Mouse (Mus musculus): ENCODE measurements around the gene Rab36. TPM values are rescaled to one million over a fixed set of nuclear protein-coding genes. Genes with fewer than 3 reads are reported as not detected.

Rab36 gene
- total RNA-seq, 2 experiments from 2014 or later, result 2.9 to 7.6 TPM

DNA sequence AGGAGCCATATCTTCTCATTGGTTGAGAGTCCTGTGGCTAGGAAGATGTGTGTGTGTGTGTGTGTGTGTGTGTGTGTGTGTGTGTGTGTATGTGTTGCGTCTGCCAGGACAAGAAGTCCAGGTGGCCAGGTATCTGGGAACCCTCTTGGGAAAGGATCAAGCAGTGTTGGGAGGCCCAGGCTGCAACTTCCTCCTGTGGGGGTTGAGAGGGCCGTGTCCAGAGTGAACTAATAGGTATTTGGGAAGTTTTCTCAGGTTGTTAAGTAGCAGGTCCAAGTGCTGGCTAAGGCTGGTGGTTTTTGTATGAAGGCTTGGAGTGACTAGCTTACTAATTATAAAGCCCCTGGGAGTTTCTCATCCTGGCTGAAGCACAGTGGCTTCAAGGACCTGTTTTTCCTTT lies 31.2 kb downstream of the Rab36 start:
- no peak for ATAC-seq (ENCODE audit: poor library complexity, severe bottlenecking)

DNA sequence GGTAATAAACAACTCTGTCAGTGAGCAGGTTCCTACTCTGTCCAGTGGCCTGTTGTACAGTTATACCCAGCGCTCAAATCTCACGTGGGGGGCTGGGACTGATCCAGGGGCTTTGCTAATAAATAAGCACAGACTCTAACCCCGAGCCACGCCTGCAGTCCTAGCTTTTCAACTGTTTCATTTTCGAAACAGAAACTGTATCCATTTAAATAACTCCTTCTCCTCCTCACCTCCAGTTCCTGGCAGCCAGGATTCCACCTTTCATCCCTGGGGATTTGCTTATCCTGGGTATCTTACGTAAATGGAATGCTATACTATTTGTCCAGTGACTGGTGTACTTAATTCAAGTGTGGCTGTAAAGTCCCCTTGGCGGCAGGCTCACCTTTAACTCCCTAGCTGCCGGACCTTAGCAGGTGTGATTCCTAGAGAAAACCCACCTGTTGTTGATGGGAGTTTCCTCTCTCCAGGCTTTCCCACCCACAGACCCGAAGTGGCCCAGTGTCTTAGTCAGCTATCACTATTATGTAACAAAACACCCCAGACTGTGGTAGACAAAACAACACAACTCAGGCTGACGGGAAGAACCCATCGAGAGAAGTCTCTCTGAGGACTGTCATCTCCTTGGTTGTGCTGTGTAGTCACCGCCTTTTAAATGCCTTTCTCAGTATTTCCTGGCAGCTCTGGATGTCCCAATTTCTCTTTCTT lies 31.9 kb downstream of the Rab36 start:
- ATAC-seq (ENCODE audit: poor library complexity, severe bottlenecking), result no peak

DNA sequence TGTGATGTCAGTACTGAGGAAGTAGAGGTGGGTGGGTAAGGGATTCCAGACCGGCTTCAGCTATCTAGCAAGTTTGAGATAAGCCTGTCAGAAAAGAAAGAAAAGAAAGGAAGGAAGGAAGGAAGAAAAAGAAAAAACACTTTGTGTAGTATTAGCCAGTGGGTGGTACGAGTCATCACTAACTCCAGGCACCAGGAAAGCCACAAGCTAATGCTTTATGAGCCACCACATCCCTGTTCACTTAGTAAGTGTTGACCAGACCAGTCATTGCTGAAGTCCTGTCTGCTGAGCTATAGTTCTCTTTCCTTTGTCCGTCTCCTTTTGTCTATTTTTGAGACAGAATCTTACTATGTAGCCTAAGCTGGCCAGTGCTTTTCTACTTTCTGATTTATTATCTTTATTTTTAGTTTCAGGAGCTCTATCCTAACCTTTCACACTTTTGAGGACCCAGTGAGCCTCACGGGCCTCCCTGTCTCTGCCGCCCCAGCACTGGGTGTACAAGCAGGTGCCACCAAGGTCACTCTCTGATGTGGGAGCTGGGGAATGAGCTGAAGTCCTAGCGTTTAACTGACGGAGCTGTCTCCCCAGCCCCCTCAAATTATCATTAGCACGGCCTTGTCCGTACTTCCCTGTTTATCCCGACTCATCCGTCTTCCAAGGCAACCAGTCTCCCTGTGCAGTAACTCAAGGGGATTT lies 33.6 kb downstream of the Rab36 start:
- no peak for ATAC-seq (ENCODE audit: poor library complexity, severe bottlenecking)

DNA sequence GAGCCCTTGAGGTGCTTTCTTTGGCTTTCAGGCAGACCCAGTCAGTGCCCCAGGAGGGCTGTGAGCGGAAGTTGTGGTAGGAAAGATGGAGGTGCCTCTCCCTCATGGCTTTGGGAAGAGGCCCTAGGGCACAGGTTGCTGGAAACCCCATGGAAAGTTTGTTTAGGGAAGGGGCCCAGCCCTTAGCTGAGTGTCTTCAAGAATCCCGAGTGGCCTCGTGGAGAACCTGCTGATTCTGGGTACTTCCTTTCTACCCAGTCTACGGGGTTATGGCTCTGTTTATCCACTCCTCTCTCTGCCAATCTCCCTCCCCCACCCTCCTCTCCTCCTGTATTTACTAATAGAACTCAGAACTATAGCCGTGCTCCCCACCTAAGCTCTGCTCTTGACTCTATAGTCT lies 38.8 kb downstream of the Rab36 start:
- ATAC-seq (ENCODE audit: poor library complexity, severe bottlenecking), result no peak

DNA sequence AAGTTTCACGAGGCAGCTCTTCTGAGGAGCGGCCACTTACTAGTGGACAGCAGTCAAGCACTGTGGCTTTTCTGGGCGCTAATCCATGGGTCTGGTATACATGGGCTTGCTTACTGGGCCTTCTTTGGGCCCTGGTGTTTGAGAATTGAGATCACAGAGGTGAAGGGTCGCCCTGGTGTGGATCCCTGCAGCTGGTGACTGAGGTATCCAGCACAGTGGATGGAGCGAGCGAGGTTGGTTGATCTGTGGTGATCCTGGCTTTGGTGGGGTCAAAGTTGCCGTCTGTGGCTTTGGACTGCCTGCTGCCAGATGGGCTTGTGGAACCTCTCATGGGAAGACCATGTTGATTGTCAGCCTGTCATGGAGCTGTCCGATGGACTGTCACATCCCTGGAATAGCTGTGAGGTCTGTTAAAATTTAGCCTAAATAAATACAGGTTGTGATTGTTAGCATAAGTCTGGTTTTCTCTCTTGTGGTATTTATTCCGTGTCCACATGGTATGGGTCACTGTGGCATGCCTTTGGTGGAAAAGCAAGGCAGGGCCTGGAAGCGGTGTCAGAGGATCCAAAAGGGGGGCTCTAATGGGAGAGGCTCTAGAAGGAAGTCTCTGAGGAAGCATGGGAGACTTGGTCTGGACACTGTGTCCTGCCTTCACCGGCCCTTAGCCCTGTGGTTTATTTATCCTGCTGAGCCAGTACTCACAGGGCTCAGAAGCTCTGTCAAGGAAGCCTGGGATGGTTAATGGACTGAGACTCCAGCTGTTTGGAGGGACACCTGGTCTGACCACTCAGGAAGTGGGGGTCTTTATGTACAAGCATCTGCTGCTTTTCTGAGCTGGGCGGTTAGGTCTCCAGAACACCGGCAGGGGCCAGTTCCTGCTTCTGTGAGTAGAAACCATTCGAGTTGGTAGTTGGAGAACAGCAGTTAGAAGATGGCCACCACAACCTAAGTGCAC lies 41.6 kb downstream of the Rab36 start:
- ATAC-seq (ENCODE audit: poor library complexity, severe bottlenecking), result peak; percentile 52

DNA sequence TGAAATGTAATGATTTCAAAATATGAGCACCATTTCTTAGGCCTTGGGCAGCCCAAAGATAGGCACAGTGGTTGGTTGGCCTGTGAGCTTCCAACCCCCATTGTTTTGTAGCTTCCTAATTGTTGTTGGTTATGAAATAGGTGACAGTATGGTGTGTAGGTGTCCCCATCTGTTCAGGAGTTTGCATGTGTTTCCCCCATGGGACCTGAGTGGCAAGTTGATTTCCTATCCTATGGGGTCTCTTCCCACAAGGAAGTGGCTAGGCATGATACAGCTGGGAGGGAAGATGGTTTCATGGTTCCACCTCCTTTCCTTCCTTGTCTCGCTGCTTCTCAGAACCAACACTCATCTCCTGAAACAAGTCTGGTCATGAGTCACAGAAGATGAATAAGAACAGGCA lies 48.5 kb downstream of the Rab36 start:
- ATAC-seq (ENCODE audit: poor library complexity, severe bottlenecking), result no peak

DNA sequence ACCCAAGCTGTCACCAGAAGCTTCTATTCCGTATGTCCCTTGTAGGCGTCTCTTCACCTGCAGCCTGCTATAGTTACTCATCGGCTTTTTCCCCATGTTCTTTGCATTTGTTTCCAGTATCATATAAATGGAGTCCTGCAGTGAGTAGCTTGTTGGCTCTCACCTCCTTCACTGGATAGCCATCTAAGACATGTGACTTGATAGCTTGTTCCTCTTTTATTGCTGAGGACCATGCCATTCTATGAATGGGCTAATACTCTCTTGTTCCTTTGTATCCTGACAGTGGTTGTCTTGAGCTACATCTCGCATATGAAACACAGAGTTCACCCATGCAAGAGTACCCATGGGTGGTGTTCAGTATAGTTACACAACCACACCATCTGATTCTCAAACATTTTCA lies 51.6 kb downstream of the Rab36 start:
- peak; percentile 38; the same call in 1 of the 2 replicates for ATAC-seq (ENCODE audit: poor library complexity, severe bottlenecking)

DNA sequence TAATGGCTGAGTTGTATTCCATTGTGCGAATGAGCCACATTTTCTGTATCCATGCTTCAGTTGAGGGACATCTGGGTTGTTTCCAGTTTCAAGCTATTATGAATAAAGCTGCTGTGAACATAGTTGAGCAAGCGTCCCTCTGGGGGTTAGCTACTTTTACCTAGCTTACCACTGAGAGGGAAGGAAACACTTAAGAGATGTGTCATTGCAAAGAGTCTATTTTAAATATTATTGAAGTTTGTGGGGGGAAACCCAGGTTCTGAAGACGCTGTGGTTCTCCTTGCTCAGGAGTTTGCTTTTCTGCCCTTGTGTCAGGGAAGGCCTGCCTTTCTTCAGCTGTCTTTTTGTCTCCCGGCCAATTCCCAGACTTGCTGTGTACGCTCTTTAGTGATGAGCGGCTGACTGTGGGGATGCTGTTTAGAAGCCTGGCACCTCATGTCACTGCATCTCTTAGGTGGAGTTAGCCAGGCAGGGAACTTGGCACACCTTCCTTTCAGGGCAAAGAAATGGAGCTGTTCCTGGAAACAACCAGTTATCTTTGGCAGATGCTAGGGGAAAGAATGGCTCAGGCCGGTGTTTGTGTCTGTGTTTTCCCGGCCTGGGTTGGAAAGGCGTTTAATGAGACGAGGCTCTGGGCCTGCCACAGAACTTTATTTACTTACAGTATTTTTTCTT lies 54.8 kb downstream of the Rab36 start:
- no peak for ATAC-seq (ENCODE audit: poor library complexity, severe bottlenecking)

DNA sequence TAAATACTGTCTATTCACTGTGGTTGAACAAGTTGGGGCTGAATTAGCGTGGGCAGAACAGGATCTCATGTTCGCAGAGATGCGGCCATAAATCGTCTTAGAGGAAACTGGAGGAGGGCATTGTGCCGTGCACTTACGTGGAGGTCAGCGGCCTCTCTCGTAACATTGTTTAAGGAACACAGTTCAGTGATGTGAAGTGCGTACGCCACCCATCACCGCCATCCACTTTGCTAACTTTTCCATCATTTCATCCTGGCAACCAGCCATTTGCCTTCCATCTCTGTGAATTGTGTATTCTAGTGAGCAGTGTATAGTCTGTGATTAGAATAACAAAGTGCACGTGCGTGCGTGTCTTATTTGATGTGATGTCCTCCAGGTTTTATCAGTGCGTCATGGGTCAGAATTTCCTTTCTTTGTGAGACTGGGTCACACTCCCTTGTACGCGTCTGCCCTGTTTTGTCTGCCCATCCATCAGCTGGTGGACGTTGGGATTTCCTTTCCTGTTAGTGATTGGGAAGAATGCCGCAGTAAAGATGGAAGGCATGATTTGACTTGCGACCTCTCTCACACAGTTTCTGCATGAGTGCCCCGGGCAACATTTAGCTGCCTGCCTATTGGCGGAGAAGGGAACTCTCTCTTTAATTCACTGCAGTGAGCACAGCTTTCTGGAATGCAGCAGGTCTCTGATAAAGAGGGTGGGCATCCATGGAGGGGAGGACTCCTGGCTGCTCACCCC lies 56.6 kb downstream of the Rab36 start:
- no peak for ATAC-seq (ENCODE audit: poor library complexity, severe bottlenecking)

DNA sequence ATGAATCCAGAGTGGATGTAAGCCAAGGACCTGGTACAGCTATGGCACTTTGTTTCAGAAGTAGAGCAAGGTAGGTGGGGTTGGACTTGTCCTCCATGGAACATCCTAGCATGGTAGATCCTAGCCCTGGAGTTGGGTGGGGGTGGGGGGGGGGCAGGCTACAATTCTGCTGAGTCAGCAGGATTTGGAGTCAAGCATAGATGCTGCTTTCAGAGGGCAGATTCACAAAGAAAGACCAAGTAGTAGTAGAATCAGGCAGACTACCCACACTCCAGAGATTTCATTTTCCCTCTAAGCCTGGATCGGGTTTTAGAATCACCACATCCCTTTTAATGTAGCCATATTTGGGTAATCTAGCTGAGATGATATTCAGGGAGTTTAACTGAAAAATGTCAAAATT lies 57.5 kb downstream of the Rab36 start:
- ATAC-seq (ENCODE audit: poor library complexity, severe bottlenecking), result no peak

DNA sequence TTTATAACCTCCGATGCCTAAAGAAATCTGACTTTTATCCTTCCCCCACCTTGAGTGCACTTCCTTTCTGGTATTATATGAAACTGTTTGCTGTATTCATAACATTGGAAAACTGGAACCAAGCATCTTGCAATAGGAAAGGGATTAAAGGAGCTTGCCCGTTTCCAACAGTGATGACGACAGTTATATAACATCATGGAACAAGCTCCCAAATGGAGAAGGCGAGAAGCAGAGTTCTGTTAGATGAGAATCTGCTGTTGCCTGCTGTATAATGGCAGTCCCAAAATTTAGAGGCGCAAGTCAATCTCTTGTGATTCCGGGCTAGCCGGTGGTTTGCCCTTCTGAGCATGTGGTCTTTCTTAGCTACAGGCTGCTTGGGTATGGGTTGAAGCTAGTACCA lies 58.4 kb downstream of the Rab36 start:
- no peak for ATAC-seq (ENCODE audit: poor library complexity, severe bottlenecking)

DNA sequence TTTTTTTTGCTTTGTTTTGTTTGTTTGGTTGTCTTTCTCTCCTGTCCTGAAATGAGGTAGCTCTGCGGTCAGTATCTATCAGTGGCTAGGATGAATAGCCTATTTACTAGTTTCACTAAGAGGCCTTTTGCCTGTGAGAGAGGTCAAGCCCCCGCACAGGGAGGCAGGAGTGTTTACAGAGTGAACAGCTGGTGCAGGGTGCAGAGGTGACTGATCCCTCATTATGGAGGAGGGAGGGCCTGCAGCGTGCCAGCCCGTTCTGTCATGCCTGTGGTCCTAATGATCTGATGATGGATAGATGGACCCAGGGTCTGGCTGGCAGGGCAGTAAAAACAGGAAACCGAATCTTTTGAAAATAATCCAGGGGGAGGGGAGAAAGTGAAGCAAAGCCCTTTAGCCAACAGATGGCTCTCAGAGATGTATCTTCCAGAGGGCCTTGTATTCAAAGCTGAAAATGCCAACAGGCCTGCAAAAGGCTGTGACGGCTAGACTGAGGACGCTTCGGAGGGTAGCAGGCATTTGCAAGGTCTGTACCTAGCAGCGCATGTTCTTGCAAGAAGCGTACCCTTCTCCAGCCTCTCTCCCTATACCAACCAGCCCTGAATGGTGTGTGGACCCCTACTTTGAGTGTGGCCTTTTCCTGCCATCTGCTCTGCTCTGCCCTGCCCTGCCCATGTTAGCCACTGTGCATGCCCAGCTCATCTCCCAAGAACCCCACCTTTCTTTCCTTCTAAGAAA lies 61.8 kb downstream of the Rab36 start:
- no peak for ATAC-seq (ENCODE audit: poor library complexity, severe bottlenecking)

DNA sequence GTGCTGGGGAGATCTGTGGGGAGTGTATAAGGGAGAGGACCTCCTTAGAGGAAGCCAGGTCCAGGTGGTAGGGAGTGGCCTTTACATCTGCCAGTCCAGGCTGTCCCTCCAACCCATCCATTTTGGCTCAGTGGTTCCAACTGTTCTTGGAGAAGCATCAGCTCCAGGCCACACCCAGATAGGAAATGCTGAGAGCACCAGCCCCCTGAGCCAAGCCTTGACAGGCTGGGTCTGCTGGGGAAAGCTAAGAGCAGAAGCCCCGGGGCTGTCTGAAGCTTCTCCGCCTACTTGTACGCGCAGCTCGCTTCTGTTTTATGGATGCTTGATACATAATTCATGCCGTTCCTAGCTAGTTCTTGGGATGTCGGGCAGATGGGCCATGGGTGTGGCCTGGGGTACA lies 63.4 kb downstream of the Rab36 start:
- no peak for ATAC-seq (ENCODE audit: poor library complexity, severe bottlenecking)

DNA sequence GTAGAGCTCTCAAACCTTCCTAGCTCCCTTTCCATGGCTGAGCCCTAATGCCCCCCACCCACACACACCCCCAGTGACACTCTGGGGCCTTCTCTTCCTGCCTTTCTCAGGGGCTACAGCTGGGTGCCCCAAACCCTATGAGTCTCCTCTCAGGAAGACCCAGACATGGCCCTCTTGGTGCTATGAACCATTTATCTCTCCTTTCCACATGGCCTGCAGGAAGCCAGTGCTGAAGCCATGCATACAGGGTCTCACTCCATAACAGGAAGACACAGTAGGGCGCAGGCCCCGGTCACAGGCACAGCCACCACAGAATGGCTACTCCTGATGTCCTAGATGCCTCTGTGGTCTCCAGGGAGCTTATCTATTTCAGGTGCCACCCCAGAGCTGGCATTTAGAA lies 66.6 kb downstream of the Rab36 start:
- ATAC-seq (ENCODE audit: poor library complexity, severe bottlenecking), result no peak

Other genes starting within 250 kb of the Rab36 start
- gene Gnaz, start 69.9 kb upstream of the Rab36 start, total RNA-seq (2015), result 0.11 TPM in 1 of 2 replicates, not detected in the other
- 0.18 TPM in 1 of 2 replicates, not detected in the other for gene Gnaz, start 69.9 kb upstream of the Rab36 start, total RNA-seq (2017)
- gene Rsph14, start 4.5 kb upstream of the Rab36 start, total RNA-seq (2015), result not detected in 2 replicates
- not detected in 2 replicates for gene Rsph14, start 4.5 kb upstream of the Rab36 start, total RNA-seq (2017)
- gene Bcr, start 23.5 kb downstream of the Rab36 start, total RNA-seq (2015), result 14.1 and 14.5 TPM in 2 replicates
- gene Bcr, start 23.5 kb downstream of the Rab36 start, total RNA-seq (2017), result 9.1 and 14.5 TPM in 2 replicates
- 22.4 and 29.4 TPM in 2 replicates for gene Specc1l, start 175.0 kb downstream of the Rab36 start, total RNA-seq (2015)
- 26.1 and 29.3 TPM in 2 replicates for gene Specc1l, start 175.0 kb downstream of the Rab36 start, total RNA-seq (2017)